Mouse (Mus musculus) central nervous system, embryonic 11.5 days (tissue): ENCODE data around the gene Olfr983. TPM values are rescaled to one million over a fixed set of nuclear protein-coding genes. Genes with fewer than 3 reads are reported as not detected.

Experiments used
- polyA plus RNA-seq: library from polyadenylated mRNA; depleted of rRNA; stranded (reverse); fragments of >200 nt; gene quantifications from 2 replicates; pipeline ENCODE4 v1.2.3, GENCODE M21; 2012; rRNA removed

Gene Olfr983
- not detected in 2 replicates for polyA plus RNA-seq

GRCm38 (mm10) chr9:40093495-40093894, at the start of gene Olfr983:
Gene Olfr983 (minus strand): TSS chr9:40093595.

DNA sequence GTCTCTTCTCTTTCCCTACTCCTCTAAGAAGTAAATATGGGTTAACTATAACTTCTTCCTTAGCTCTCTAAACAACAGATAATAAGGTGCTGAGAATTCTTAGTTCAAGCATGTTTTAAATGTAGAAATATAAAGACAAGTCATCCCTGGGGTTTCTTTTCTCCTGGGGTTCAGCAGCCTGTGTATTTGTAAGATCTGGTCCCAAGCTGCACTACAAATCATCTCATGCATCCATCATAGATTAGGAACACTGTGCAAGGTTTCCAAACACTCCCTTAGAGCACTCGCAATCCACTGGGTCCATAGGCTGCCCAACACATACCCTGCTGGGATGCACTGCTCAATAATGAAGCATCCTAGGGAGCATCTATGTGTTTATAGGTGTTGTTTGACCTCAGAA, 36.7 kb upstream of the Olfr983 start, which contains the start of gene Olfr985:
Gene Olfr985, minus strand, starts transcription at position 101 of the 400 bp plus-strand sequence.

DNA sequence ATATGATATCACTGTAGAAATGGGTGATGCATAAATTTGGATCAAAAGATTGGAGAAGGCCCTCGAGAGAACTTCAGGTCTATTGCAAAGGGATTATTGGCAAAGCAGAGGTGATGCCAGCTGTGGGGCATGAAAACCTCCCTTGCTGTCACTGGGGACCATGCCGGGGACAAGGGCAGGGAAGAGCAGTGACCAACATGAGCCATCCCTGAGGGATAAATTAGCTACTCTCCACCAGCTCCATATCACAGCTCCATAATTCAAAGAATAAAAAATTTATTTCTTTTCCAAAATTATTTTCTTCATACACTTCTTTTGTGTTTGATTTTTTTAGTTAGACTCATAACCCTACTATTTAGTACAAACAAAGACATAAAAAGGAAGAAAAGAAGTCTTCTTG, 20.7 kb upstream of the Olfr983 start, which contains the start of gene Olfr984:
Gene Olfr984, minus strand, starts transcription at position 101 of the 400 bp plus-strand sequence.

DNA sequence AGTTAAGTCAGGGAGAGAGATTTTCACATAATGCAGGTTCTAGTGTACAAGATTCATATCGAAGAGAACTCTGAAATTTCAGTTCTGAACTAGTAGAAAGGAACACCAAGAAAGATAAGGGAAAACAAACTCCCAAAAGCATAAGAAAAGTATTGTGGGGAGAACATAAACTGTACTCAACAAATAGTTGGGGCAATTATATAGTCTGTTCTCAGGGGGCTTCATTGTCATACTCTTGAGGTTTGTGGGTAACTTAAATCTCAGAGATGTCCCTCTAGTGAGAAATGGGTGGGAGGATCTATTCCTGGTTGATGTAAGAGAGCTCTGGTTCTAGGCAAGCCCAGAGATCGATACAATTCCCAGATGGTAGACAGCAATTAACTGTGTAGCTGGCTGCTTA, 19.9 kb downstream of the Olfr983 start, which contains the start of gene Olfr982:
Gene Olfr982, plus strand, starts transcription at position 301 of the 400 bp plus-strand sequence.

Other genes starting within 250 kb of the Olfr983 start
- not detected in 2 replicates for gene Olfr972, start 227.2 kb downstream of the Olfr983 start, polyA plus RNA-seq
- gene Olfr229, start 186.3 kb downstream of the Olfr983 start, polyA plus RNA-seq = not detected in 2 replicates
- gene Olfr974, start 156.1 kb downstream of the Olfr983 start, polyA plus RNA-seq = not detected in 2 replicates
- not detected in 2 replicates for gene Olfr975, start 141.5 kb downstream of the Olfr983 start, polyA plus RNA-seq
- gene Olfr976, start 132.5 kb downstream of the Olfr983 start, polyA plus RNA-seq = not detected in 2 replicates
- gene Olfr978, start 101.5 kb downstream of the Olfr983 start, polyA plus RNA-seq = not detected in 2 replicates
- gene Olfr979, start 90.1 kb downstream of the Olfr983 start, polyA plus RNA-seq = not detected in 2 replicates
- not detected in 2 replicates for gene Olfr980, start 84.0 kb downstream of the Olfr983 start, polyA plus RNA-seq
- gene Olfr981, start 72.1 kb downstream of the Olfr983 start, polyA plus RNA-seq = not detected in 2 replicates
- gene Olfr982, start 19.8 kb downstream of the Olfr983 start, polyA plus RNA-seq = not detected in 2 replicates
- gene Olfr984, start 20.6 kb upstream of the Olfr983 start, polyA plus RNA-seq = not detected in 2 replicates
- gene Olfr985, start 36.6 kb upstream of the Olfr983 start, polyA plus RNA-seq = not detected in 2 replicates
- gene Tmem225, start 54.5 kb upstream of the Olfr983 start, polyA plus RNA-seq = not detected in 2 replicates
- gene Olfr986, start 87.3 kb upstream of the Olfr983 start, polyA plus RNA-seq = not detected in 2 replicates
- 4.9 and 7.2 TPM in 2 replicates for gene Zfp202, start 98.7 kb upstream of the Olfr983 start, polyA plus RNA-seq
- 8.9 and 14.0 TPM in 2 replicates for gene Scn3b, start 175.6 kb upstream of the Olfr983 start, polyA plus RNA-seq